Mouse (Mus musculus): ENCODE measurements around the gene Olfr450.

Olfr450 gene

GRCm38 (mm10) chr6:42811639-42812038, at the start of gene Olfr450:
Gene Olfr450 (plus strand): TSS chr6:42811939.
- DNase-seq (ENCODE audit: low spot score) = no peak

DNA sequence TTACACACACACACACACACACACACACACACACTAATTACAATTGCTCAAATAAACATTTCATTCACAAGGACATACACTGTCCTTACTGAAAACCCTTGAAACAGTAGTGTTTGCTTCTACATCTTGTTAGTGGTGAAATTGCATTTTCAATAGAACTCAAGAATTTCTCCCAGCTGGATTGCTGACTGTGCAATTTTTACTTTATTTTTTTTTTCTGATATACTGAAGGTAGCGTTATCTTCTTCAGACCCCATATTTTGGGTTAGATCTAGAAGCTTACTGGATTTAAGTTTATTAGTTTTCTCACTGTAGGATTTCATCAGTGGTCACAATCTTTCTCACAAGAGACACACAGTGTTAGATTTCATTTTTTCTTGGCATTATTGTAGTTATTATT, 34.7 kb upstream of the Olfr450 start:
- DNase-seq (ENCODE audit: low spot score) = no peak

DNA sequence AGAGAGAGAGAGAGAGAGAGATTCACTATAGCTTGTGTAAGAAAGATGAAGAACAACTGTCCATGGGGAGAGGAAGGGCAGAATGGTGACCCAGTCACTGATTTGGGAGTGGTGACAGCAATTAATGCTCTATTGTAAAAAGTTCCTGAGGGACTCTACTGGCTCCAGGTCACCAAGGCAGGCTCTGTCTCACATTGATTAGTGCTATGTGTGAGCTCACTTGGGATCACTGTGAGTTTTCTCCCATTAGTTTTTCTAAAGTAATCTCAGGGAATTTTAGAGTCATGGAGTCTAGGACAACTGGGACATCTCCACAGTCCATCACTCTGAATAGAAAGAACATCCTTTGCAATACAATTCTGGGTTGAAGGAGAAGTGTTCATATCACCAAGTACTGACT, 26.9 kb upstream of the Olfr450 start, which contains the start of gene Olfr452:
TSS of gene Olfr452 (plus strand) at position 301 of the 400 bp plus-strand sequence.
- DNase-seq (ENCODE audit: low spot score) = no peak

DNA sequence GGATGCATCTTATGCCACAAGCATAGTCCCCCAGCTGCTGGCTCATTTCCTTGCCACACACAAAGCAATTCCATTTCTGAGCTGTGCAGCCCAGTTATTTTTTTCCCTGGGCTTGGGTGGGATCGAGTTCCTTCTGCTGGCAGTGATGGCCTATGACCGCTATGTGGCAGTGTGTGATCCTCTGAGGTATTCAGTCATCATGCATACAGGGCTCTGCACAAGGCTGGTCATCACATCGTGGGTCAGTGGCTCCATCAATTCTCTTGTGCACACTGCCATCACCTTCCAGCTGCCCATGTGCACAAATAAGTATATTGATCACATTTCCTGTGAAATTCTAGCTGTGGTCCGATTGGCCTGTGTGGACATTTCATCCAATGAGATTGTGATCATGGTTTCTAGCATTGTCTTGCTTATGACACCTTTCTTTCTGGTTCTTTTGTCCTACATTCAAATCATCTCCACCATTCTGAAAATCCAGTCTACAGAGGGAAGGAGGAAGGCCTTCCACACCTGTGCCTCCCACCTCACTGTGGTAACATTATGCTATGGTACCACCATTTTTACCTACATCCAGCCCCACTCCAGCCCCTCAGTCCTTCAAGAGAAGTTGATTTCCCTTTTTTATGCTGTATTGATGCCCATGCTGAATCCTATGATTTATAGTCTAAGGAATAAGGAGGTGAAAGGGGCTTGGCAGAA, 21.3 kb upstream of the Olfr450 start:
- no peak for DNase-seq (ENCODE audit: low spot score)

- DNase-seq (ENCODE audit: low spot score) = no peak
These were observed 20.7 kb upstream of the Olfr450 start for GRCm38 (mm10) chr6:42790949-42791556.

- no peak for DNase-seq (ENCODE audit: low spot score)
These were observed 16.8 kb upstream of the Olfr450 start for GRCm38 (mm10) chr6:42794982-42795381.

GRCm38 (mm10) chr6:42834084-42834483, 22.3 kb downstream of the Olfr450 start, which contains the start of gene Olfr449:
Gene Olfr449 (plus strand): TSS chr6:42834384.
- DNase-seq (ENCODE audit: low spot score) = no peak

GRCm38 (mm10) chr6:42860222-42860819, 48.6 kb downstream of the Olfr450 start:
- DNase-seq (ENCODE audit: low spot score) = no peak

All from spleen, adult 12 weeks (tissue).